Mouse (Mus musculus) spleen, adult 2 months (tissue): ENCODE data around the gene Mdn1. TPM values are rescaled to one million over a fixed set of nuclear protein-coding genes. Genes with fewer than 3 reads are reported as not detected.

Experiments
- DNase-seq, 2 experiments: peaks; one replicate each; pipeline versions ENCODE4 v3.0.0 to v3.0.0-alpha.2; 2012 to 2021; ENCODE audit warnings: low spot score in 2 of 2, low read depth in 1 of 2
- H3K27ac ChIP-seq: fragments of 200-500 bp; 2 replicates; pipeline ENCODE4 v1.5.1; 2012; ENCODE audit warnings: low read length, inconsistent platforms; ENCODE audit not compliant: insufficient read depth
- H3K27me3 ChIP-seq: fragments of 200-500 bp; 2 replicates; pipeline ENCODE4 v1.6.1; 2012; ENCODE audit warnings: mild to moderate bottlenecking, moderate library complexity, low read length, inconsistent platforms; ENCODE audit not compliant: control insufficient read depth, insufficient read depth
- H3K36me3 ChIP-seq: fragments of 200-500 bp; 2 replicates; pipeline ENCODE4 v1.6.1; 2012; ENCODE audit warnings: mild to moderate bottlenecking, low read length, inconsistent platforms; ENCODE audit not compliant: control insufficient read depth, insufficient read depth
- H3K4me1 ChIP-seq: fragments of 200-500 bp; 2 replicates; pipeline ENCODE4 v1.6.1; 2011; ENCODE audit warnings: inconsistent platforms; ENCODE audit not compliant: control insufficient read depth, insufficient read depth, insufficient read length
- H3K4me3 ChIP-seq: fragments of 200-500 bp; 2 replicates; pipeline ENCODE4 v1.5.1; 2011; ENCODE audit warnings: mild to moderate bottlenecking, inconsistent platforms; ENCODE audit not compliant: insufficient read depth, insufficient read length; ENCODE audit errors: extremely low read depth
- CTCF ChIP-seq: fragments of 200-500 bp; IDR thresholded peaks from 2 replicates; pipeline ENCODE4 v1.5.1; 2011; ENCODE audit warnings: mild to moderate bottlenecking, inconsistent platforms; ENCODE audit not compliant: insufficient read depth, insufficient read length, insufficient replicate concordance; ENCODE audit errors: extremely low read depth
- POLR2A ChIP-seq: fragments of 200-500 bp; IDR thresholded peaks from 2 replicates; pipeline ENCODE4 v1.6.1; 2011; ENCODE audit warnings: low read depth, low read length, inconsistent platforms
- WGBS: fragments of 180-500 bp; shearing (Covaris S2); methylation state at CpG from one replicate; pipeline ENCODE4 v1.1.7; 2018; 5-methylcytosine and 5-hydroxymethylcytosine counted together
- polyA plus RNA-seq: library from polyadenylated mRNA; depleted of rRNA; stranded (reverse); fragments of >200 nt; gene quantifications from 2 replicates; pipeline ENCODE4 v1.2.3, GENCODE M21; 2012

Gene Mdn1
- polyA plus RNA-seq, 1 experiment = 13.6 TPM

- no peak overlapping the region for H3K27ac ChIP-seq
- H3K4me1 ChIP-seq = no peaks in the 10 kb centered on the region
- H3K36me3 ChIP-seq = peaks cover 32% of the 10 kb centered on the region
- no peak overlapping the region for H3K4me3 ChIP-seq
- no peak for DNase-seq
- no peaks in the 10 kb centered on the region for H3K27me3 ChIP-seq
- TF ChIP-seq CTCF = no peak
- WGBS = 90% methylated on average over 1 of the region's 1 CpGs
Measured at GRCm38 (mm10) chr4:32668291-32668690, 11.4 kb downstream of the Mdn1 start.

- H3K27ac ChIP-seq = no peak overlapping the region
- H3K4me3 ChIP-seq = no peak overlapping the region
- DNase-seq = no peak
- H3K27me3 ChIP-seq = no peaks in the 10 kb centered on the region
- 86% methylated on average over 2 of the region's 2 CpGs for WGBS
- peaks cover 32% of the 10 kb centered on the region for H3K36me3 ChIP-seq
- no peaks in the 10 kb centered on the region for H3K4me1 ChIP-seq
- TF ChIP-seq CTCF (no peak), POLR2A (no peak)
Measured at GRCm38 (mm10) chr4:32669825-32670224, 12.9 kb downstream of the Mdn1 start.

- 90% methylated on average over 2 of the region's 2 CpGs for WGBS
- H3K36me3 ChIP-seq = peaks cover 27% of the 10 kb centered on the region
Measured at GRCm38 (mm10) chr4:32674025-32674424, 17.1 kb downstream of the Mdn1 start.

GRCm38 (mm10) chr4:32677471-32677870 lies 20.6 kb downstream of the Mdn1 start:
- no peak overlapping the region for H3K4me3 ChIP-seq
- H3K27ac ChIP-seq = no peak overlapping the region
- H3K36me3 ChIP-seq = peaks cover 17% of the 10 kb centered on the region
- no peaks in the 10 kb centered on the region for H3K4me1 ChIP-seq
- no peak for DNase-seq
- no peak for TF ChIP-seq POLR2A
- WGBS = 76% methylated on average over 3 of the region's 3 CpGs
- no peaks in the 10 kb centered on the region for H3K27me3 ChIP-seq

More at GRCm38 (mm10) chr4:32674025-32674424, 17.1 kb downstream of the Mdn1 start:
- no peaks in the 10 kb centered on the region for H3K4me1 ChIP-seq
- no peak for TF ChIP-seq POLR2A
- no peak for TF ChIP-seq CTCF
- H3K27me3 ChIP-seq = no peaks in the 10 kb centered on the region
- H3K4me3 ChIP-seq = no peak overlapping the region
- no peak for DNase-seq
- H3K27ac ChIP-seq = no peak overlapping the region

GRCm38 (mm10) chr4:32680843-32681242 lies 23.9 kb downstream of the Mdn1 start:
- Histone ChIP-seq H3K4me1 (no peaks in the 10 kb centered on the region), H3K27ac (no peak overlapping the region), H3K27me3 (no peaks in the 10 kb centered on the region), H3K4me3 (no peak overlapping the region), H3K36me3 (peaks cover 17% of the 10 kb centered on the region)
- WGBS = 83% methylated on average over 3 of the region's 3 CpGs
- no peak for DNase-seq
- no peak for TF ChIP-seq CTCF
- TF ChIP-seq POLR2A = no peak

- Histone ChIP-seq H3K36me3 (peaks cover 17% of the 10 kb centered on the region), H3K4me1 (no peaks in the 10 kb centered on the region), H3K4me3 (no peak overlapping the region), H3K27ac (no peak overlapping the region), H3K27me3 (no peaks in the 10 kb centered on the region)
- TF ChIP-seq CTCF (no peak), POLR2A (no peak)
- WGBS = 93% methylated on average over 4 of the region's 4 CpGs
- no peak for DNase-seq
Measured at GRCm38 (mm10) chr4:32682471-32682870, 25.6 kb downstream of the Mdn1 start.

- 93% methylated on average over 6 of the region's 6 CpGs for WGBS
- H3K27ac ChIP-seq = no peak overlapping the region
- H3K36me3 ChIP-seq = peaks cover 19% of the 10 kb centered on the region
- no peak overlapping the region for H3K4me3 ChIP-seq
- no peak for DNase-seq
- no peaks in the 10 kb centered on the region for H3K4me1 ChIP-seq
- H3K27me3 ChIP-seq = no peaks in the 10 kb centered on the region
- TF ChIP-seq CTCF = no peak
- no peak for TF ChIP-seq POLR2A
Measured at GRCm38 (mm10) chr4:32683061-32683582, 26.2 kb downstream of the Mdn1 start.

GRCm38 (mm10) chr4:32717733-32718132 lies 60.8 kb downstream of the Mdn1 start:
- H3K4me1 ChIP-seq = no peaks in the 10 kb centered on the region
- no peak for TF ChIP-seq POLR2A
- TF ChIP-seq CTCF = no peak
- no peak for DNase-seq
- no peak overlapping the region for H3K27ac ChIP-seq
- H3K4me3 ChIP-seq = no peak overlapping the region
- peaks cover 42% of the 10 kb centered on the region for H3K36me3 ChIP-seq
- no peaks in the 10 kb centered on the region for H3K27me3 ChIP-seq
- WGBS = 88% methylated on average over 1 of the region's 1 CpGs
